Mouse (Mus musculus) forebrain, embryonic 14.5 days (tissue): ENCODE measurements around the gene Ifngr2. TPM values are rescaled to one million over a fixed set of nuclear protein-coding genes. Genes with fewer than 3 reads are reported as not detected.
"Not testable (repeated sequence)": the region's sequence is repeated elsewhere in the genome, so short reads cannot be mapped to it uniquely, and the experiment has no call there.

Experiments
- ATAC-seq: fragments of 200-750 bp; cut with Nextera tagmentation; 2 replicates; pipeline ENCODE4 v1.8.0; 2017; ENCODE audit warnings: mild to moderate bottlenecking, moderate library complexity
- DNase-seq: peaks from one replicate; pipeline ENCODE4 v3.0.0-alpha.2; 2015; ENCODE audit warnings: low spot score
- H3K27ac ChIP-seq: fragments of 300-500 bp; sonication (generic); 2 replicates; pipeline ENCODE4 v1.5.1; 2014; ENCODE audit warnings: low read depth, mild to moderate bottlenecking, control low read depth, low read length, moderate library complexity
- H3K27me3 ChIP-seq: fragments of 300-500 bp; sonication (generic); replicated peaks from 2 replicates; pipeline ENCODE4 v1.6.1; 2014; ENCODE audit warnings: low read length, control low read depth, mixed read lengths; ENCODE audit not compliant: control insufficient read depth, insufficient read depth
- H3K36me3 ChIP-seq: fragments of 300-500 bp; sonication (generic); 2 replicates; pipeline ENCODE4 v1.6.1; 2014; ENCODE audit warnings: low read length, control low read depth; ENCODE audit not compliant: control insufficient read depth, insufficient read depth
- H3K4me1 ChIP-seq: fragments of 300-500 bp; sonication (generic); 2 replicates; pipeline ENCODE4 v1.6.1; 2014; ENCODE audit warnings: antibody characterized with exemption, low read length, control low read depth; ENCODE audit not compliant: control insufficient read depth, insufficient read depth
- H3K4me2 ChIP-seq: fragments of 300-500 bp; sonication (generic); 2 replicates; pipeline ENCODE4 v1.6.1; 2014; ENCODE audit warnings: mild to moderate bottlenecking, control low read depth, low read length
- H3K4me3 ChIP-seq: fragments of 300-500 bp; sonication (generic); 2 replicates; pipeline ENCODE4 v1.5.1; 2014; ENCODE audit warnings: low read depth, low read length, control low read depth
- H3K9ac ChIP-seq: fragments of 300-500 bp; sonication (generic); 2 replicates; pipeline ENCODE4 v1.6.1; 2014; ENCODE audit warnings: mild to moderate bottlenecking, low read length, control low read depth, moderate library complexity
- H3K9me3 ChIP-seq: fragments of 300-500 bp; sonication (generic); replicated peaks from 2 replicates; pipeline ENCODE4 v1.6.1; 2016; ENCODE audit warnings: low read length, control low read depth, mixed read lengths; ENCODE audit not compliant: control insufficient read depth
- WGBS: fragments of 180-500 bp; shearing (Covaris S2); extraction: QIAGEN DNeasy Blood & Tissue Kit; methylation state at CpG from one replicate; pipeline ENCODE4 v1.1.7; 2014; 5-methylcytosine and 5-hydroxymethylcytosine counted together
- polyA plus RNA-seq: library from polyadenylated mRNA; unstranded; fragments of >200 nt; fragmentation: Nextera tagmentation; extraction: Ambion mirVana; gene quantifications from 2 replicates; pipeline ENCODE4 v1.2.1, GENCODE M21; 2014

The Ifngr2 gene
- polyA plus RNA-seq, 1 experiment from 2014 or later, result 77.3 TPM

DNA sequence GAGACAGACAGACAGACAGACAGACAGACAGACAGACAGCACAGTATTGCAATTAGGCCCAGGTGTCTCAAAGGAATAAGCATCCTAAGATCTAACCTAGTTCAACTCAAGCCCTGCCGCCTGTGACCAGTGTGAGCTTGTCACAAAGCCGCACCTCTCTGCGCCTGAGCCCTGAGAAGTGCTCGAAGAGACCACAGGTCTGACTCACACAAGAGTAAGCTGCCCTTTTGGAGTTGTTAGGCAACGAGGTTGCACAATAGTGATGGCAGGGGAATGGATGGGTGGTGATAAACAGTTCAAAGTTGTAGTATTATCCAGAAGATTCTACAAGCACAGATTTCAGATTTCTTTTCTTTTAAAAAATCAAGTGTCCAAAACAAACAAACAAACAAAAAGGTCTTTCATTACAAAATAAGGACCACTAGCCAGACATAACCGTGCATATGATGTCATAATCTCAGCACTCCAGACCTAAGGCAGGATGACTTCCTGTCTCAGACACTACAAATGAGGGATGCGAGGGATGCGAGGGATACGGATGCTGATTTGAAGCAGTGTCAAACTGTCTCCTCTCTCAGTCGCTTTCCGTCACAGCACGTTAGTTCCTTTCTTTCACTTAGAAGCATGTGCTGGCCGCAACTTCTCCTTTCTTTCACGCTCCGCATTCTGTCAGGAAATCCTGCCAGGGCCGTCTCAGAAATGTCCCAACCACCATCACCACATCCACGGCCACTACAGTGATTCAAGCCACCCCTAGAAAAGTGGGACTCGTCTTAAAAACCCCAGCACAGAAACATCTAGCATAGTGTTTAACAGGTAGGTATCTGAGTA, 24.2 kb upstream of the Ifngr2 start:
- Histone ChIP-seq H3K9me3 (no peaks in the 10 kb centered on the region), H3K36me3 (no peaks in the 10 kb centered on the region), H3K4me3 (no peak overlapping the region), H3K4me1 (no peaks in the 10 kb centered on the region), H3K9ac (no peak overlapping the region), H3K27ac (no peak overlapping the region), H3K27me3 (no peaks in the 10 kb centered on the region), H3K4me2 (no peak overlapping the region)
- DNase-seq (no peak), ATAC-seq (no peak)
- 82% methylated on average over 18 of the region's 18 CpGs for WGBS

- no peaks in the 10 kb centered on the region for H3K4me1 ChIP-seq
- no peak overlapping the region for H3K27ac ChIP-seq
- H3K27me3 ChIP-seq, result no peaks in the 10 kb centered on the region
- no peaks in the 10 kb centered on the region for H3K36me3 ChIP-seq
- H3K4me3 ChIP-seq, result no peak overlapping the region
- no peaks in the 10 kb centered on the region for H3K9me3 ChIP-seq
- 92% methylated on average over 5 of the region's 5 CpGs for WGBS
- H3K4me2 ChIP-seq, result no peak overlapping the region
- no peak overlapping the region for H3K9ac ChIP-seq
- ATAC-seq, result no peak
- no peak for DNase-seq
Observed at GRCm38 (mm10) chr16:91524206-91524605, 22.7 kb upstream of the Ifngr2 start.

DNA sequence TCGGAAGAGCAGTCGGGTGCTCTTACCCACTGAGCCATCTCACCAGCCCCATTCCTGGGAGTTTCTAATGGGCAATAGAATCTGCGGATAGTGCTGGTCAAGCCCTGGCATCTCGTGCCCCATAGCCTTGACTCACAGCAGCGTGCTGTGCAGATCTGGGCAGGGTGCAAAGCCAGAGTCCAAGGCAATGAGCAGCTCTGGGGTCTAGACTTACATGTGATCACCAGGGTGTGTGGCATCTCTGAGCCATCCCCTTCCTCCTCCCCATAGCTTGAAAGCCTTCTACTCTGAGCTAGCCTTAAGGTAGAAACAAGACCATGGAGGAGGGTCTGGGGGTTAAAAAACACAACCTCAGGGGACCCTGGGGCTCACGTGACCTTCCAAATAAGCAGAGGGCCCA, 20.6 kb upstream of the Ifngr2 start:
- H3K9ac ChIP-seq, result no peak overlapping the region
- no peaks in the 10 kb centered on the region for H3K36me3 ChIP-seq
- ATAC-seq (no peak), DNase-seq (no peak)
- no peaks in the 10 kb centered on the region for H3K4me1 ChIP-seq
- no peak overlapping the region for H3K4me3 ChIP-seq
- 96% methylated on average over 6 of the region's 6 CpGs for WGBS
- no peak overlapping the region for H3K27ac ChIP-seq
- no peaks in the 10 kb centered on the region for H3K27me3 ChIP-seq
- no peaks in the 10 kb centered on the region for H3K9me3 ChIP-seq
- no peak overlapping the region for H3K4me2 ChIP-seq

DNA sequence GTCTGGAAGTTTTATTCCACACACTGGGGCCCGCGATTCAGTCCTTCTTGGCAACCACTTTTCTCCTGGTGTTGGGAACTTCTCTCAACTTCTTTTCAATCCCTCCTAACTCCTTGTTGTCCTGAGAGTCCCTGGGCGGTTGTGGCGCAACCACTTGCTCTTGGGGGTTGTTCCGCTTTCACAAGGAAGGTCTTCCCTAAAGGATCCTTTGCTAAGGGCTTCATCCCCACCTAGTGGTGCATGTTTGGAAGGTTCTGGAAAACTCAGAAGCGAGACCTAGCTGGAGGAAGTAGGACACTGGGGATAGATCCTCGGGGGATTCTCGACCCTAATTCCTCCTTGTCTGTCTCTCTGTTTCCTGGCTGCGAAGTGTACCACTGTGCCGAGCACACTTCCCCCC, 19.8 kb upstream of the Ifngr2 start:
- Histone ChIP-seq H3K36me3 (no peaks in the 10 kb centered on the region), H3K27ac (no peak overlapping the region), H3K9ac (no peak overlapping the region), H3K9me3 (no peaks in the 10 kb centered on the region), H3K4me2 (no peak overlapping the region), H3K4me3 (no peak overlapping the region), H3K27me3 (no peaks in the 10 kb centered on the region), H3K4me1 (no peaks in the 10 kb centered on the region)
- no peak for ATAC-seq
- WGBS, result 80% methylated on average over 10 of the region's 10 CpGs
- no peak for DNase-seq

DNA sequence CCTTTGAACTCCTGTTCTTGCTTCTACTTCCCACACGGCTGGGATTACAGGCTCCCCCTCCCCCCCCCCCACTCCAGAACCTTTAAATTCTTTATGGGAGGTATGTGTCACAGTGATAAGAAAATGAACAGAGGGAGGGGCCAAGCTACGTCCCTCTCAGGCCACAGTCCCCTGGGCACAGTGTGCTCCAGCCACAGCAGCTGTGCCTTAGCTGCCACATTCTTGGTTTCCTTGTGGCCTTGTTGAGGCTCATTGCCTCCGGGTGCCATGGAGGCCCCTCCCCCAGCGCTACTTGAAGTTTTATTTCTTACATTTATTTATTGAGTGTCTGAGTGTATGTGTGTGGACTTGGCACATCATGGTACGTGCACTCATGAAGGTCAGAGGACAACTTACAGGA, 19.4 kb upstream of the Ifngr2 start:
- Histone ChIP-seq H3K9ac (no peak overlapping the region), H3K27me3 (no peaks in the 10 kb centered on the region), H3K4me2 (no peak overlapping the region), H3K4me1 (no peaks in the 10 kb centered on the region), H3K9me3 (no peaks in the 10 kb centered on the region), H3K27ac (no peak overlapping the region), H3K4me3 (no peak overlapping the region), H3K36me3 (no peaks in the 10 kb centered on the region)
- no peak for DNase-seq
- WGBS, result 79% methylated on average over 5 of the region's 5 CpGs
- no peak for ATAC-seq

GRCm38 (mm10) chr16:91528578-91528977, 18.3 kb upstream of the Ifngr2 start:
- Histone ChIP-seq H3K4me1 (no peaks in the 10 kb centered on the region), H3K27me3 (no peaks in the 10 kb centered on the region), H3K9me3 (no peaks in the 10 kb centered on the region), H3K9ac (no peak overlapping the region), H3K36me3 (no peaks in the 10 kb centered on the region), H3K4me2 (no peak overlapping the region), H3K4me3 (no peak overlapping the region), H3K27ac (no peak overlapping the region)
- ATAC-seq, result no peak; the same call in 1 of the 2 replicates
- no peak for DNase-seq
- 80% methylated on average over 9 of the region's 9 CpGs for WGBS

GRCm38 (mm10) chr16:91530830-91531229, 16.0 kb upstream of the Ifngr2 start:
- H3K27ac ChIP-seq, H3K27me3 ChIP-seq, DNase-seq, H3K9ac ChIP-seq, H3K36me3 ChIP-seq, H3K4me1 ChIP-seq, H3K4me3 ChIP-seq, H3K4me2 ChIP-seq, H3K9me3 ChIP-seq, ATAC-seq: not testable (repeated sequence)
- WGBS, result 86% methylated on average over 4 of the region's 4 CpGs

DNA sequence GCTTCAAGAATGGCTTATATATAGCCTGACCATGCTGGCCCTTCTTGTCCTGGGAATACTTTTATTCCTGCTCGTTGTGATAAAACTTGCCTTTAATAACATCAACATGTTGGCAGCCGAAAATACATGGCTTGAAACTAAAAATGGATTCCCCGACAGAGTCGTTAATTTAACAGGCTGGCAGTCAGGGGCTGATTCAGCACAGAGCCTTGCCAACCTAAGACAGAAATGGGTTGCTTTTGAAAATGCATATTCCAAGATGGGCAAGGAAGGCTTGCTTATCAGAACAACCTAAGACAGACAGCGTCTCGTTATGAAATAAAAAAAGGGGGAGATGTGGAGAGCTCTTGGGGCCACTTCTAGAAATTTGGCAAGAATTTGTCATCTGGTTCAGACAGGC, 15.0 kb upstream of the Ifngr2 start:
- H3K4me1 ChIP-seq, result no peaks in the 10 kb centered on the region
- H3K27me3 ChIP-seq, result no peaks in the 10 kb centered on the region
- no peaks in the 10 kb centered on the region for H3K9me3 ChIP-seq
- WGBS, result 66% methylated on average over 6 of the region's 6 CpGs
- no peaks in the 10 kb centered on the region for H3K36me3 ChIP-seq
- H3K9ac ChIP-seq, result no peak overlapping the region
- no peak overlapping the region for H3K4me2 ChIP-seq
- ATAC-seq (no peak), DNase-seq (no peak)
- no peak overlapping the region for H3K27ac ChIP-seq
- H3K4me3 ChIP-seq, result no peak overlapping the region

DNA sequence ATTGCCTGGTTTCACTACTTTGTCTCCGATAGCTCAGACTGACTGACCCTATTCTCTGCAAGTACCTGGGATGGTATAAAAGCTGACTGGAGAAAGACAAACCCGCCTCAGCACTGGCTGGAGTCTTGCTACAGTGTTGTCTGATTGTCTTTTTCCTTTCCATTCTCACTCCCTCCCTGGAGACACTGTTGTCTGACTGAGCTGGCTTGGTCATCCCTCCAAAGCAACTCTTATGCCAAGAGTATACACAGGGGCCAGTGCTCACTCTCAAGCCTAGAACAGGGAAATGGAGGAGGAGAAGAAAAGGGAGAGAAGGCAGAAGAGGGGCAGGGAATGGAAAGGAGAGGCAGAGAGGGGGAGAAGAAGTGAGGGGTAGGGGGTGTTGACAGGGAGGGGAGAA, 14.4 kb upstream of the Ifngr2 start:
- H3K36me3 ChIP-seq, result no peaks in the 10 kb centered on the region
- no peak overlapping the region for H3K9ac ChIP-seq
- no peaks in the 10 kb centered on the region for H3K9me3 ChIP-seq
- H3K27ac ChIP-seq, result no peak overlapping the region
- no peak overlapping the region for H3K4me2 ChIP-seq
- DNase-seq, result no peak
- no peaks in the 10 kb centered on the region for H3K27me3 ChIP-seq
- 51% methylated on average over 2 of the region's 2 CpGs for WGBS
- H3K4me1 ChIP-seq, result no peaks in the 10 kb centered on the region
- H3K4me3 ChIP-seq, result no peak overlapping the region
- no peak for ATAC-seq
